Mouse (Mus musculus) B cell, adult 2 months (primary cell): ENCODE measurements around the gene 1190002N15Rik.

Experiments used
- DNase-seq, 2 experiments: peaks; one replicate each; pipeline ENCODE4 v3.0.0; 2022

Gene 1190002N15Rik

GRCm38 (mm10) chr9:94537970-94538822 lies at the start of gene 1190002N15Rik:
Gene 1190002N15Rik (minus strand): TSS chr9:94538081.
- DNase-seq: peak; percentile 92 to 94

- DNase-seq: no peak
Measured at GRCm38 (mm10) chr9:94582309-94582708, 44.4 kb upstream of the 1190002N15Rik start.

GRCm38 (mm10) chr9:94581661-94582060 lies 43.8 kb upstream of the 1190002N15Rik start:
- DNase-seq: no peak

- DNase-seq: no peak
Measured at GRCm38 (mm10) chr9:94580071-94580737, 42.3 kb upstream of the 1190002N15Rik start.

GRCm38 (mm10) chr9:94571802-94572201 lies 33.9 kb upstream of the 1190002N15Rik start:
- DNase-seq: no peak

GRCm38 (mm10) chr9:94568386-94568785 lies 30.5 kb upstream of the 1190002N15Rik start:
- no peak for DNase-seq

GRCm38 (mm10) chr9:94567722-94568314 lies 29.9 kb upstream of the 1190002N15Rik start:
- no peak for DNase-seq

- DNase-seq: no peak
Measured at GRCm38 (mm10) chr9:94556776-94557514, 19.1 kb upstream of the 1190002N15Rik start.

- no peak for DNase-seq
Measured at GRCm38 (mm10) chr9:94556249-94556648, 18.4 kb upstream of the 1190002N15Rik start.

GRCm38 (mm10) chr9:94550493-94551095 lies 12.7 kb upstream of the 1190002N15Rik start:
- DNase-seq: peak in 1 of 2 experiments; percentile 26

- no peak for DNase-seq
Measured at GRCm38 (mm10) chr9:94543881-94544280, 6.0 kb upstream of the 1190002N15Rik start.

- no peak for DNase-seq
Measured at GRCm38 (mm10) chr9:94540343-94541095, 2.6 kb upstream of the 1190002N15Rik start.

- no peak for DNase-seq
Measured at GRCm38 (mm10) chr9:94539346-94539865, 1.5 kb upstream of the 1190002N15Rik start.

- DNase-seq: no peak
Measured at GRCm38 (mm10) chr9:94538823-94539143, 902 bp upstream of the 1190002N15Rik start.

GRCm38 (mm10) chr9:94537051-94537917 lies 597 bp downstream of the 1190002N15Rik start:
- DNase-seq: peak; percentile 69 to 76

GRCm38 (mm10) chr9:94536261-94536905 lies 1.5 kb downstream of the 1190002N15Rik start:
- no peak for DNase-seq

GRCm38 (mm10) chr9:94534795-94535194 lies 3.1 kb downstream of the 1190002N15Rik start:
- no peak for DNase-seq

- DNase-seq: no peak
Measured at GRCm38 (mm10) chr9:94534226-94534625, 3.7 kb downstream of the 1190002N15Rik start.

- peak in 1 of 2 experiments; percentile 17 for DNase-seq
Measured at GRCm38 (mm10) chr9:94533641-94534040, 4.2 kb downstream of the 1190002N15Rik start.

GRCm38 (mm10) chr9:94529987-94530386 lies 7.9 kb downstream of the 1190002N15Rik start:
- DNase-seq: no peak
